Mouse (Mus musculus) adrenal gland, adult 18-20 months (tissue): ENCODE results near the gene Timm8a2. TPM values are rescaled to one million over a fixed set of nuclear protein-coding genes. Genes with fewer than 3 reads are reported as not detected.
A peak's percentile ranks its signal among the peaks of the same experiment; 100 is the strongest.

Experiments used
- DNase-seq, 2 experiments: peaks; one replicate each; pipeline ENCODE4 v3.0.0; 2021 to 2022; ENCODE audit warnings: low spot score in 2 of 2
- long read RNA-seq, 2 experiments: library from polyadenylated mRNA; stranded (forward); transcript quantifications; one replicate each; pipeline ENCODE4 v2.0.0; 2021
- total RNA-seq, 2 experiments: library from RNA; stranded (reverse); gene quantifications; 1 replicate in 1 of 2; 2 replicates in 1 of 2; pipeline ENCODE4 v1.2.3; 2021

Timm8a2 gene
- not detected for total RNA-seq
- long read RNA-seq, experiment 1, result 0 reads
- long read RNA-seq, experiment 2, result 0 reads

GRCm38 (mm10) chr14:122034451-122034850 is at the start of gene Timm8a2:
Timm8a2 (plus strand) TSS chr14:122034674.
- DNase-seq, result no peak

GRCm38 (mm10) chr14:121985477-121985876 is 49.0 kb upstream of the Timm8a2 start:
- DNase-seq, result no peak

GRCm38 (mm10) chr14:121986028-121986427 is 48.4 kb upstream of the Timm8a2 start:
- no peak for DNase-seq

DNA sequence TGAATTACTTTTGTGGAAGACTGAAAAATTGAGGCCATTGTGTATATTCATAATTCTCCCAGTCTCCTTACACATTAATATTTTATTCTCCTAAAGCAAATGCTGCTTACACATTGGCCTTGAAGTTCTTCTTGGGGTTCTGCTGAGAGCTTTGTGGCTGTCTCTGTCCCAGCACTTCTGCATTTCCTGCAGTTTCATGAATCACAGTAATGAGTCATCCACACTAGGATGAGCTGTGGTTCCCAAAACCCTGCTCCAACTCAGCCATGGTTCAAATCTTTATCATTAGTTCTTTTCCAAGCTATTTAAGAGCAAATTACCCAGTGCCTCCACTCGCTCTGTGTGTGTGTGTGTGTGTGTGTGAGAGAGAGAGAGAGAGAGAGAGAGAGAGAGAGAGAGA is 47.2 kb upstream of the Timm8a2 start:
- no peak for DNase-seq

GRCm38 (mm10) chr14:121987691-121988090 is 46.8 kb upstream of the Timm8a2 start:
- no peak for DNase-seq

DNA sequence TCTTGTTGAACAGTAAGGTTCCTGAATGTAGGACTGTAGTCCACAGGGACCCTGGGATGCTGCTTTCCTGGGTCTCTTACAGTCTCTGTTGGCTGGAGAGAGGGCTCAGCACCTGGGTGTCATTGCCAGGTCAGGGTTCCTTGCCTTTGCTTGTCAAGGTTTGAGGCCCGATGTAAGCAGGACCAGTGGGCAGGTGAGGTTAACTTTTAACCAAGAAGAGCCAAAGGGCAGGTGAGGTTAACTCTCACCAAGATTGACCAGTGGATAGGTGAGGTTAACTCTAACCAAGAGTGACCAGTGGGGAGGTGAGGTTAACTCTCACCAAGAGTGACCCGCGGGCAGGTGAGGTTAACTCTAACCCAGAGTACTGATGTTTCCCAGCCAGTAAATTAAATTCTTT is 45.1 kb upstream of the Timm8a2 start:
- DNase-seq, result no peak

GRCm38 (mm10) chr14:121989869-121990268 is 44.6 kb upstream of the Timm8a2 start:
- no peak for DNase-seq

DNA sequence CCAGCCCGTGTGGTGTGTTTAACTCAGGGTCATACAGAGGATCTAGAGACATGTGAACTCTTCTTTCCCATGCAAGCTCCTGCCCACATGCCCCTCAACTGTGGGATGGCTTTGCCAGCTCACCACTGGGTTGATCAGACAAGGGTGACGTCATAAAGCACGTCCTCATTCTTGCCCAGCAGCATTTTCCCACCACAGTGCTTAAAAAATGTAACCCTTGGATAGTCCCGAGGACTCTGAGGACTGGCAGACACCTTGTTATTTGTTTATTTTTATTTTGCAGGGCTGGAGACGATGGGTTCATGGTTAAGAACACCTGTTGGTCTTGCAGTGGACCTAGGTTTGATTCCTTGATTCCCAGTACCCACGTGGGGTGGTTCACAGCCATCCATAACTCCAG is 43.6 kb upstream of the Timm8a2 start:
- no peak for DNase-seq

DNA sequence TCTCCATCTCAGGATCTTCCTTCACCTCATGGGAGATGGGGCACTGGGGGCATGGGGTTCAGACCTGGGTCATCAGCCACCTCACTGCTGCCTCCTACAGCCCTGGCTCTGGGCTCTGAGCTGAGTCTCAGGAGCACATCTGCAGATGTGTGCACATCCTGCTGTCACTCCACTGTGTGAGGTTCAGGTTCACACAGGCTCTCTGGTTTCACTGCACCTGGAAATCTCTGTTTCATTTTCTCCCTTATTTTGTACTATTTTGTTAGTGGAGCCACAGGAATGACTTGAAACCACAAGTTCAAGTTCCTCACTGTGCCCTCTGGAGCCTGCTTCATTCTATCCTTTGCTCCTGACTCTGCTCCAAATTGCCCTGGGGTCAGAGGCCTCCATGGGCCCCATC is 42.6 kb upstream of the Timm8a2 start:
- no peak for DNase-seq

DNA sequence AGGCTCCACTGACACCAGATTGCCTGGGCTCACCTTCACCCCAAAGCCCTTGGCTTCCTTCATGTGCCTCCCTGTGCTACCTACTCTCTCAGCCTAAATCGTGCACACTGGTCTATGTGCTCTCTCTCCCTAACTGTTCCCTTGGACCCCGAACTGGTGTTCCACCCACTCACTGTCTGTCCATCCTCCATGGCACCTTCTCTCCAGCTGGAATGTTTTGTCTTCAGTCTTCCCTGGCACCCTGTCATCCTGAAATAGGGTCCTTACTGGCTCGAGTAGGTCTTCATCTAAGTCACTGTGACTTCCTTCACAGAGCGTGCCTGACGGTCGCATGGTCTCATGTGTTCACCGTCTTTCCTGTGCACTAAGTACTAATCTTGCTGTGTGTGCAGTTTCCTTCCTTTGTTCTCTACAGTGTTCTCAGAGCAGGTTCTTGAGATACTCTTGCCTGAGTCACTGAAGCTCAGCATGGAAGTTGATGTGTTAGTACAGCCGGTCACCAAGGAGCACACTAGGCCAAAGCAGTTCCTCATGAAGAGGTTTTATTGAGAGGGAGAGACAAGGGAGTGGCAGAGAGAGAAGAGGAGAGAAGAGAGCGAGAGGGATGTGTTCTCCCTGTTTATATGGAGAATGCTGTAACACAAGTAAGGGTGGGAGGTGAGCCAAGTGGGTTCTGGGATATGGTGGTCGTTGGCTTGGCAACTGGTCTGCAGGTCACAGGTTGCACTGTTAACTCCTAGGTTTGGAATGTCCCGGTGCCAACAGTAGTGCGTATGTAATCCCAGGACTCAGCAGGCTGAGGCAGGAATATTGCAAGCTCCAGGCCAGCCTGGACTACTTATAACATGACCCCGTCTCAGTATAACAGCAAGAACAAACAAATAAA is 41.8 kb upstream of the Timm8a2 start:
- no peak for DNase-seq

DNA sequence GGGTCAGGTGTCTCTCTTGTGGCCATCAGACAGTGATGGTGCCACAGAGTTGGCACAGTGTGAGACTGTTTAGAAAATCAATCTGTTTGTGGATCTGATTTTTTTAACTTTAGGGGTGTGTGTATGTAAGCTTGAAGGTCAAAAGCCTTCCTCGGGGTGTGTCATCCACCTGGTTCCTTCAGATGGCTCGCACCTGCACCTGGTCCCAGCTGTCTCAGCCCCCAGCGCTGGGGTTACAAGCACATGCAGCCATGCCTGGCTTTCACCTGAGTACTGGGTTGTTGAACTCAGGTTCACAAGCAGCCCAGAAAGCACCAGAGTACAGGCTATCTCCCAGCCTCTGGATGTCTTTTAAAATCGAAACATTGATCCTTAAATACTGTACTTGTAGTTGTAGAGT is 40.9 kb upstream of the Timm8a2 start:
- no peak for DNase-seq

DNA sequence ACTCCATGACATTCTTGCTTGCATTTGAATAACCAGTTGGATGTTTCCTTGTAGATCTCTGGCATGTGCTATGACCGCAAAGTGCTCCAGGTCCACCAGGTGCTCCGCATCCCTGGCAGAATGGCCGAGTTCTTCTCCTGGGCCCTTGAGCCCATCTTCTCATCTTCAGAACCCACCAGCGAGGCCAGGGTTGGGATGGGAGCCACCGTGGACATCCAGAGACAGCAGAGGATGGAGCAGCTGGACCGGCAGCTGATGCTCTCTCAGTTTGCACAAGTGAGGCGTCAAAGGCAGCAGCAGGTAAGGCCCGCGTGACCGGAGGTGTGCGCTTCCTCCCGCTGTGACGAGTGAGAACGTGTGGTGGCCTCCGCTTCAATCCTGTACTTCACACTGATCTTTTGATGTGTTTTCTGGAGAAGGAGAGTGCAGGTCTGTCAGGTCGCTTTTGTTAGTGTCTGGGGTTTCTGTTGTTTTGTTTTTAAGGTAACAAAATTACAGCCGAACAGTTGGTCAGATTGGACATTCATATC is 40.2 kb upstream of the Timm8a2 start:
- no peak for DNase-seq

- no peak for DNase-seq
Observed at GRCm38 (mm10) chr14:121994846-121995556, 39.5 kb upstream of the Timm8a2 start.

GRCm38 (mm10) chr14:121995557-121995870 is 39.0 kb upstream of the Timm8a2 start:
- DNase-seq, result no peak

- DNase-seq, result peak in 1 of 2 experiments; percentile 57
Observed at GRCm38 (mm10) chr14:121996786-121997185, 37.7 kb upstream of the Timm8a2 start.

DNA sequence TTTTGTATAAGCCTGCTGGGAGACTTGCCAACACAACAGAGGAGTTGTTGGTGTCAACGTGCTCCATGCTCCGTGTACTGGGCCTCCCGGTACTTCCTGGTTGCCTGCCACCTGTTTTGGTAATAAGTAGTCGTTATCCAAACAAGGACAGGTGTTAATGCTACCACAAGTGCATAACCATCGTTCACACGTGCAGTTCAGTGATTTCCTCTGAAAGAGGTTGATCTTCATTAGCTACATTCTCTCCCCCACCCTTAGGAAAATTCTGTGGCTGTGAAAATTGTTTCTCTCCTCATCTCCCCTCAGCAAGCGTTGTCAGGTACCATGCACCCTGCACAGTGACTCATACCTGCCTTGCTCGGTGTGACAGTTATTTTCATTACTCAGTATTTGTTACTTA is 35.0 kb upstream of the Timm8a2 start:
- DNase-seq, result no peak

- no peak for DNase-seq
Observed at GRCm38 (mm10) chr14:122000346-122001105, 33.9 kb upstream of the Timm8a2 start.

DNA sequence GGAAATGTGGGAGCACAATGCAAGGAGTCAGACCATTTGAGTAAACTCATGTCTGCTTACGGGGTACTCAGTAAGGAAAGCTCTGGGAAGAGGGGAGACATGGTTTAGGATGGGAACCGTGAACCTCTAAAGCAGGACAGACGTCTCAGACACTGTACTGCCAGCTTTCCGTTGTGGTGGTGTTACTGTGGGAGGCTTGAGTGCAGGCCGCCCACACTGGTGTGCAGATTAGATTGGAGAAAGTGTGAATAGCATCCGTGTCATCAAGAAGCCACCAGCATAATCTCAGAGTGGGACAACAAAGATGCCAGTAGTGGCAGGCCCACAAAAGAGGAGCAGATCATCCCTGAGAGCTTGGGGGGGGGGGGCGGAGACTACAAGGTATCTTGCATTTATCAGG is 32.2 kb upstream of the Timm8a2 start:
- DNase-seq, result no peak

DNA sequence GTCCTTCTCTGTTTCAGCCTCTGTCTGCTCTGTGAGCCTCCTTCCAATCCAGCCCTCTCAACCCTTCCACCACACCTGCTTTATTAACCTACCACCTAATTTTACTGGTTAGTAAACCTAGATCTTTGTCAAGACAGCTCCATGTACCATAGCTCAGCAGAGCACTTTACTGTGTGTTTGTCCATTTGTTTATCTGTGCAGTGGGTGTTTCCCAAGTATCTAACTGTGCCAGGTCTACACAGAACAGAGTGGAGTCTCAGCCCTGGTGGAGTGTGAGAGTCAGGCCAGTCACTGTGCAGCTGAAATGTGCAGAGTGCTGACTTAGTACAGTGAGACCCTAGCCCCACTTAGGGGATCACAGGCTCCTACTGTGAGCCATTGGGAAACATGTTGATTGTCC is 30.7 kb upstream of the Timm8a2 start:
- no peak for DNase-seq

DNA sequence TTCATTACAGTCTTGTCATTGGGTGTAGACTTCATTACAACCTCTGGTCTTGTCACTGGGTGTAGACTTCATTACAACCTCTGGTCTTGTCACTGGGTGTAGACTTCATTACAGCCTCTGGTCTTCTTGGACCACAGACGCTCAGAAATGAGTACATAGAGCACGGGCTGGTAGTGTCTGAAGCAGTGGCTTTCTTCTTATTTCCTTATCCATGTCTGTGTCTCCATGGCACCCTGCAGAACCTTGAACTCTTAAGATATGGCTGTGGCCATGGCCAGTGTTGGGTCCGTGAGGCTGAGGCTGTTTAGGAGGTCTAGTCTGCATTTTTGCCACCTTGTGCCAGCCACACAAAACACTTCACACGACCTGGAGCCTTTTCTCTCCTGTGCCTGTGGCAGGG is 26.2 kb upstream of the Timm8a2 start:
- no peak for DNase-seq

GRCm38 (mm10) chr14:122009502-122009901 is 25.0 kb upstream of the Timm8a2 start:
- no peak for DNase-seq

DNA sequence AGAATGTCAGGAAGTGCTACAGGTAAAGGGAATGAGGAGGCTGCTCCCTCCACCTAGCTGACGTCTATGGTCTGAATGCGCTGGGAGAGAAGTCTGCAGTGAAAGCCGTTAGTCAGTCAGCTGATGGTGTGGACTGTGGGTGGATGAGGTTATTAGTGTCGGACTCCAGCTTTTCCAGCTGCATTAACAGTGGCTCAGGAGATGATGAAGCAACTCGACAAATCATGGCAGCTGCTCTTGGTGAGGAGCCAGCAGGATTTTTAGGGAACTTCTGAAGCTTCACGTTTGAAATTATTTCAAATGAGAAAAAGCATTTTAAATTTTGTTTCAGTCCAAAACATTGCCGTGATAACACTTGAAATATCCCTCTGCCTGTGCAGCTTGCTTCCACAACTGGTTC is 24.2 kb upstream of the Timm8a2 start:
- no peak for DNase-seq
